Mouse (Mus musculus) G1E (cell line): ENCODE data around the gene Ldah. TPM values are rescaled to one million over a fixed set of nuclear protein-coding genes. Genes with fewer than 3 reads are reported as not detected.

Source experiments
- ATAC-seq: 2 replicates; pipeline ENCODE4 v1.8.0; 2016; ENCODE audit warnings: mild to moderate bottlenecking; ENCODE audit not compliant: insufficient number of reproducible peaks, poor library complexity, low FRiP score, severe bottlenecking; ENCODE audit errors: extremely low read depth
- DNase-seq: peaks from one replicate; pipeline ENCODE4 v3.0.0; 2012; ENCODE audit warnings: low spot score
- H3K27me3 ChIP-seq: 2 replicates; pipeline ENCODE4 v1.6.1; 2012; ENCODE audit warnings: mild to moderate bottlenecking, low read length, inconsistent platforms; ENCODE audit not compliant: insufficient read depth
- H3K36me3 ChIP-seq: replicated peaks from 2 replicates; pipeline ENCODE3; 2012; ENCODE audit warnings: mild to moderate bottlenecking, inconsistent platforms
- H3K4me1 ChIP-seq: 2 replicates; pipeline ENCODE4 v1.6.1; 2012; ENCODE audit warnings: low read depth, low read length, inconsistent platforms, mixed read lengths; ENCODE audit not compliant: insufficient read depth
- H3K4me3 ChIP-seq: 2 replicates; pipeline ENCODE4 v1.5.1; 2012; ENCODE audit warnings: low read depth, mild to moderate bottlenecking, inconsistent platforms, low read length, moderate library complexity, mixed read lengths
- H3K9me3 ChIP-seq: replicated peaks from 2 replicates; pipeline ENCODE4 v1.6.1; 2012; ENCODE audit warnings: inconsistent platforms
- CTCF ChIP-seq: IDR thresholded peaks from 2 replicates; pipeline ENCODE4 v1.5.1; 2012; ENCODE audit warnings: low read depth, low read length, inconsistent platforms, mixed read lengths
- GATA1 ChIP-seq: IDR thresholded peaks from 2 replicates; pipeline ENCODE4 v1.6.1; 2012; ENCODE audit warnings: borderline replicate concordance, low read length, inconsistent platforms, mixed read lengths
- GATA2 ChIP-seq: IDR thresholded peaks from 2 replicates; pipeline ENCODE4 v1.6.1; 2012; ENCODE audit warnings: low read depth, low read length, inconsistent platforms, borderline replicate concordance
- POLR2AphosphoS5 ChIP-seq: IDR thresholded peaks from 2 replicates; pipeline ENCODE4 v1.6.1; 2012; ENCODE audit warnings: low read depth, low read length, inconsistent platforms; ENCODE audit not compliant: insufficient replicate concordance
- TAL1 ChIP-seq: conservative IDR thresholded peaks from 2 replicates; pipeline ENCODE4 v1.6.1; 2012; ENCODE audit warnings: low read depth, low read length, inconsistent platforms, mixed read lengths
- polyA plus RNA-seq: library from polyadenylated mRNA; stranded (reverse); fragments of >175 nt; gene quantifications from 2 replicates; pipeline ENCODE4 v1.2.3, GENCODE M21; 2012
- total RNA-seq, 2 experiments: library from RNA; stranded (forward) in 1 of 2; stranded (reverse) in 1 of 2; fragments of 200-1000 nt in 1 of 2; fragments of >200 nt in 1 of 2; fragmentation: Nextera tagmentation in 1 of 2; gene quantifications; 2 replicates each; pipeline ENCODE4 v1.2.3; 2014 to 2017

Ldah gene
- total and polyA plus RNA-seq, 3 experiments = 0.38 TPM; not detected in 2

GRCm38 (mm10) chr12:8329236-8329635 lies 121.3 kb downstream of the Ldah start:
- Histone ChIP-seq H3K4me3 (no peak overlapping the region), H3K9me3 (no peaks in the 10 kb centered on the region), H3K36me3 (peaks cover 97% of the 10 kb centered on the region), H3K4me1 (no peaks in the 10 kb centered on the region), H3K27me3 (no peaks in the 10 kb centered on the region)
- TF ChIP-seq CTCF (no peak), GATA2 (no peak), GATA1 (no peak), TAL1 (no peak), POLR2AphosphoS5 (no peak)
- no peak for ATAC-seq
- no peak for DNase-seq

- no peak for ATAC-seq
- H3K4me1 ChIP-seq = no peaks in the 10 kb centered on the region
- no peak overlapping the region for H3K4me3 ChIP-seq
- H3K9me3 ChIP-seq = no peaks in the 10 kb centered on the region
- no peak for TF ChIP-seq POLR2AphosphoS5
- no peak for TF ChIP-seq GATA2
- TF ChIP-seq CTCF = no peak
- no peak for TF ChIP-seq GATA1
- no peak for TF ChIP-seq TAL1
- H3K36me3 ChIP-seq = peaks cover 96% of the 10 kb centered on the region
- no peak for DNase-seq
- H3K27me3 ChIP-seq = no peaks in the 10 kb centered on the region
Observed at GRCm38 (mm10) chr12:8331489-8332173, 123.7 kb downstream of the Ldah start.

- Histone ChIP-seq H3K4me3 (no peak overlapping the region), H3K36me3 (peaks cover 96% of the 10 kb centered on the region), H3K4me1 (no peaks in the 10 kb centered on the region), H3K27me3 (no peaks in the 10 kb centered on the region), H3K9me3 (no peaks in the 10 kb centered on the region)
- no peak for TF ChIP-seq GATA1
- no peak for TF ChIP-seq TAL1
- TF ChIP-seq CTCF = no peak
- TF ChIP-seq POLR2AphosphoS5 = no peak
- TF ChIP-seq GATA2 = no peak
- ATAC-seq (no peak), DNase-seq (no peak)
Observed at GRCm38 (mm10) chr12:8332174-8332542, 124.3 kb downstream of the Ldah start.

- no peaks in the 10 kb centered on the region for H3K27me3 ChIP-seq
- DNase-seq (no peak), ATAC-seq (no peak)
- TF ChIP-seq GATA1 = no peak
- no peak for TF ChIP-seq GATA2
- TF ChIP-seq TAL1 = no peak
- TF ChIP-seq CTCF = no peak
- TF ChIP-seq POLR2AphosphoS5 = no peak
- H3K36me3 ChIP-seq = peaks cover 95% of the 10 kb centered on the region
- no peaks in the 10 kb centered on the region for H3K4me1 ChIP-seq
- H3K4me3 ChIP-seq = no peak overlapping the region
- no peaks in the 10 kb centered on the region for H3K9me3 ChIP-seq
Observed at GRCm38 (mm10) chr12:8333617-8334016, 125.7 kb downstream of the Ldah start.

GRCm38 (mm10) chr12:8334261-8334660 lies 126.4 kb downstream of the Ldah start:
- H3K36me3 ChIP-seq = peaks cover 95% of the 10 kb centered on the region
- TF ChIP-seq GATA1 (no peak), TAL1 (no peak), POLR2AphosphoS5 (no peak), GATA2 (no peak)

More at GRCm38 (mm10) chr12:8334261-8334660, 126.4 kb downstream of the Ldah start:
- DNase-seq = no peak
- Histone ChIP-seq H3K4me3 (no peak overlapping the region), H3K27me3 (no peaks in the 10 kb centered on the region), H3K4me1 (no peaks in the 10 kb centered on the region), H3K9me3 (no peaks in the 10 kb centered on the region)
- ATAC-seq = no peak

Other genes starting within 250 kb of the Ldah start
- not detected in 2 replicates for gene Apob, start 230.5 kb upstream of the Ldah start, total RNA-seq (2014; fragmentation: Nextera tagmentation)
- gene Apob, start 230.5 kb upstream of the Ldah start, total RNA-seq (2017) = 0.16 and 0.17 TPM in 2 replicates
- gene Apob, start 230.5 kb upstream of the Ldah start, polyA plus RNA-seq = not detected in 2 replicates
- gene Gdf7, start 93.8 kb downstream of the Ldah start, total RNA-seq (2014; fragmentation: Nextera tagmentation) = not detected in 2 replicates
- not detected in 2 replicates for gene Gdf7, start 93.8 kb downstream of the Ldah start, total RNA-seq (2017)
- not detected in 2 replicates for gene Gdf7, start 93.8 kb downstream of the Ldah start, polyA plus RNA-seq
- 19.1 and 29.1 TPM in 2 replicates for gene Hs1bp3, start 105.3 kb downstream of the Ldah start, total RNA-seq (2014; fragmentation: Nextera tagmentation)
- 17.6 and 18.4 TPM in 2 replicates for gene Hs1bp3, start 105.3 kb downstream of the Ldah start, total RNA-seq (2017)
- 12.0 and 18.8 TPM in 2 replicates for gene Hs1bp3, start 105.3 kb downstream of the Ldah start, polyA plus RNA-seq